8 mouse cellular contexts compared by ENCODE assay signal in genomic region chr19:26607156-26607536, GRCm38 (mm10). TPM values are rescaled to one million over a fixed set of nuclear protein-coding genes. Genes with fewer than 3 reads are reported as not detected.
DNase-seq lines count a peak whose midpoint lies in the region; ATAC-seq and TF ChIP-seq lines count a peak whose summit lies in the region.

No protein-coding gene starts in this region.

- H3K9ac ChIP-seq in intestine, postnatal 0 days (ENCODE audit: low read depth, low read length): peak overlapping the region; percentile 65
- peak overlapping the region; percentile 67 for H3K9ac ChIP-seq in lung, embryonic 14.5 days
- H3K9ac ChIP-seq in neural tube, embryonic 13.5 days: peak overlapping the region; percentile 78

- H3K9me3 ChIP-seq in intestine, postnatal 0 days (ENCODE audit: control insufficient read depth): no peaks in the 10 kb centered on the region
- no peaks in the 10 kb centered on the region for H3K9me3 ChIP-seq in lung, embryonic 14.5 days (ENCODE audit: low read depth, low read length)
- no peaks in the 10 kb centered on the region for H3K9me3 ChIP-seq in neural tube, embryonic 13.5 days

- peak; percentile 55 to 69 for DNase-seq in layer of hippocampus, adult 2 months (ENCODE audit: low spot score in 2 of 2)
- DNase-seq in layer of hippocampus, adult 9-10 months (ENCODE audit: low spot score): no peak
- peak; percentile 83 to 84 for DNase-seq in cerebellum, postnatal 14 days
- DNase-seq in gastrocnemius, postnatal 4 days (ENCODE audit: low spot score in 2 of 2): peak; percentile 55 to 70
- DNase-seq in lung, embryonic 14.5 days: peak; percentile 84
- DNase-seq in thymus, postnatal 10 days (ENCODE audit: low spot score in 2 of 2): peak; percentile 53 to 74

- H3K4me1 ChIP-seq in intestine, postnatal 0 days (replicated peaks; ENCODE audit: control insufficient read depth, insufficient read depth, low read length): no peaks in the 10 kb centered on the region
- peaks cover 5% of the 10 kb centered on the region for H3K4me1 ChIP-seq in lung, embryonic 14.5 days (ENCODE audit: insufficient read depth)
- peaks cover 34% of the 10 kb centered on the region for H3K4me1 ChIP-seq in neural tube, embryonic 13.5 days (replicated peaks)

- H3K27me3 ChIP-seq in intestine, postnatal 0 days (replicated peaks; ENCODE audit: control insufficient read depth, insufficient read depth, low read length): no peaks in the 10 kb centered on the region
- H3K27me3 ChIP-seq in lung, embryonic 14.5 days (ENCODE audit: insufficient read depth, low read length): no peaks in the 10 kb centered on the region
- H3K27me3 ChIP-seq in neural tube, embryonic 13.5 days: peaks cover 53% of the 10 kb centered on the region

- no peaks in the 10 kb centered on the region for H3K36me3 ChIP-seq in intestine, postnatal 0 days (ENCODE audit: control insufficient read depth, insufficient read depth)
- no peaks in the 10 kb centered on the region for H3K36me3 ChIP-seq in lung, embryonic 14.5 days (ENCODE audit: insufficient read depth)
- no peaks in the 10 kb centered on the region for H3K36me3 ChIP-seq in neural tube, embryonic 13.5 days

- peak overlapping the region; percentile 93 for H3K4me3 ChIP-seq in layer of hippocampus, adult 2 months
- peak overlapping the region; percentile 76 for H3K4me3 ChIP-seq in intestine, postnatal 0 days (ENCODE audit: low read depth, low read length)
- H3K4me3 ChIP-seq in lung, embryonic 14.5 days (ENCODE audit: low read depth, low read length): peak overlapping the region; percentile 72
- peak overlapping the region; percentile 84 for H3K4me3 ChIP-seq in neural tube, embryonic 13.5 days

- peak overlapping the region; percentile 98 for H3K4me2 ChIP-seq in intestine, postnatal 0 days (replicated peaks; ENCODE audit: low read depth)
- peak overlapping the region; percentile 94 for H3K4me2 ChIP-seq in lung, embryonic 14.5 days
- H3K4me2 ChIP-seq in neural tube, embryonic 13.5 days: peak overlapping the region; percentile 100

- ATAC-seq in intestine, postnatal 0 days: peak; percentile 17; the same call in 1 of the 2 replicates
- ATAC-seq in lung, embryonic 14.5 days (ENCODE audit: insufficient read depth): peak; percentile 52
- peak; percentile 28 for ATAC-seq in neural tube, embryonic 13.5 days (ENCODE audit: low read depth)

- peak overlapping the region; percentile 95 for H3K27ac ChIP-seq in layer of hippocampus, adult 2 months
- H3K27ac ChIP-seq in intestine, postnatal 0 days (ENCODE audit: low read depth, low read length): peak overlapping the region; percentile 75
- peak overlapping the region; percentile 83 for H3K27ac ChIP-seq in lung, embryonic 14.5 days (ENCODE audit: low read depth)
- H3K27ac ChIP-seq in neural tube, embryonic 13.5 days (replicated peaks): peak overlapping the region; percentile 95

- TF ChIP-seq CTCF in layer of hippocampus, adult 2 months (conservative IDR thresholded peaks at IDR 0.05): no peak
- TF ChIP-seq CTCF in intestine, postnatal 0 days (IDR thresholded peaks at IDR 0.05; ENCODE audit: low read depth): no peak
- TF ChIP-seq CTCF in lung, embryonic 14.5 days (IDR thresholded peaks at IDR 0.05; ENCODE audit: low read depth): no peak

- WGBS in intestine, postnatal 0 days: under 1% methylated on average over 50 of the region's 56 CpGs
- WGBS in lung, embryonic 14.5 days: under 1% methylated on average over 56 of the region's 56 CpGs
- under 1% methylated on average over 55 of the region's 56 CpGs for WGBS in neural tube, embryonic 13.5 days

RNA-seq across cellular contexts. Expression of gene Smarca2, which starts 2.3 kb away (rescaled TPM):
- 100 to 1,000 TPM; 204 to 221 TPM for total RNA-seq in layer of hippocampus, adult 2 months (2021)
- 10 to 100 TPM; 63.8 to 75.7 TPM for total RNA-seq in gastrocnemius, postnatal 4 days (2021)
- 18.1 and 21.0 TPM in 2 replicates for polyA plus RNA-seq in intestine, postnatal 0 days (2015; fragmentation: Nextera tagmentation; extraction: Ambion mirVana)
- polyA plus RNA-seq in lung, embryonic 14.5 days (2014; fragmentation: Nextera tagmentation; extraction: Ambion mirVana): 45.6 and 48.2 TPM in 2 replicates
- polyA plus RNA-seq in neural tube, embryonic 13.5 days (2015; fragmentation: Nextera tagmentation; extraction: Ambion mirVana): 72.1 and 82.5 TPM in 2 replicates
